Mouse (Mus musculus): ENCODE data around the gene Zdhhc20. TPM values are rescaled to one million over a fixed set of nuclear protein-coding genes. Genes with fewer than 3 reads are reported as not detected.

Gene Zdhhc20
- total RNA-seq, 2 experiments from 2014 or later = 3.5 to 4.3 TPM

GRCm38 (mm10) chr14:57827284-57827683 lies 62.8 kb downstream of the Zdhhc20 start:
- no peak for DNase-seq (ENCODE audit: low spot score)

- DNase-seq (ENCODE audit: low spot score) = peak; percentile 92
Observed at GRCm38 (mm10) chr14:57825788-57826751, 64.0 kb downstream of the Zdhhc20 start, which contains the start of the genes Ska3 and Mrpl57. Gene Ska3, minus strand, starts transcription at chr14:57826185. Gene Mrpl57, plus strand, starts transcription at chr14:57826234.

GRCm38 (mm10) chr14:57820839-57821238 lies 69.2 kb downstream of the Zdhhc20 start:
- DNase-seq (ENCODE audit: low spot score) = no peak

GRCm38 (mm10) chr14:57811844-57812243 lies 78.2 kb downstream of the Zdhhc20 start:
- DNase-seq (ENCODE audit: low spot score) = no peak

DNA sequence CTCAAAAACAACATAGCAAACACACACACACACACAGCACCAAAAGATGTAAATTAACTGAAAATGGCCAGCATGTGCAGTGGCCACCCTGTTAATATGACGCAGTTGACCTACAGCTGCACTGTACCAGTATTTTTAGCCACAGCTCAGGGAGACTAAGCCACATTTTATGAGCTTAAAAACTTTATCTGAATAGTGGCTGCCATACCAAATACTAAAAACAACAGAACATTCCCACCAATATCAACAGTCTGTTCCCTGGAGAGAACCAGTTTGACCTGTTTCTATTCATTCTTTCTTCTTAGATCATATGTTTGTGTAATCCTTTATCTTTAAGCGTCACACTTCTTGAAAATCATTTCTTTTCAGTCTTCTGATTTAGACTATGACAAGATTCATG lies 79.2 kb downstream of the Zdhhc20 start:
- no peak for DNase-seq (ENCODE audit: low spot score)

DNA sequence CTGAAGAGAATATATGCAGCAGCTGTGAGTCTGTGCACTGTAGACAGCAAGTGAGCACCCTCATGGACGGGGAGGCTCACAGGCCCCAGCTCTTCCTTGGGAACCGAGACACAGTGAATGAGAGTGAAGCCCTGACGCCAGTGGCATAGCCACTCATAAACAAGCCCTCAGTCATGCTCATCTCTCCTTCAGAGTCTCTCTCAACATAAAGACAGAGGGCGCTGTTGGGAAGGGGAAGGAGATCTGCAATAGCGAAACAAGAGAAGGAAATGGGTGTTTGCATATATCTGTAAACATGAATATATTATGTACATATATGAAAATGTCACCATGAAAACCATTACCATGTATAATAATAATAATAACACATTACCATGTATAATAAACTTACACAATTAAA lies 81.5 kb downstream of the Zdhhc20 start:
- peak; percentile 21 for DNase-seq (ENCODE audit: low spot score)

DNA sequence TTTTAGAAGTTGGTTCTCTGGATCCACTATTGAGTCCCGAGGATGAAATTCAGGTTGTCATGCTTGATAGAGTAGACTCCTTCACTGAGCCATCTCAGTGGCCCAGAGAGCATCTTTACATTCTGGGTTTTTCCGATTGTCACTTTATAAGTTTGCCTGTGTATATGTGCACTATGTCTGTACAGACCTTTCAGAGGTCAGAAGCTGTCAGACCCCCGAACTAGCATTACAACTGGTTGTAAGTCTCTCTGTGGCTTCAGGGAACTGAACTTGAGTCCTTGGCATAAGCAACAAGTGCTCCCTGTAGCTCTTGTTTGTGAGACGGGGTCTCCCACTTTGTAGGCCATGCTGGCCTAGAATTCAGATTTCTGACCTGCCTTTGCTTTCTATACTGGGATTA lies 86.3 kb downstream of the Zdhhc20 start:
- DNase-seq (ENCODE audit: low spot score) = no peak

GRCm38 (mm10) chr14:57797991-57798931 lies 91.8 kb downstream of the Zdhhc20 start, which contains the start of gene Sap18:
Gene Sap18, plus strand, starts transcription at chr14:57798180.
- DNase-seq (ENCODE audit: low spot score) = peak; percentile 98

- DNase-seq (ENCODE audit: low spot score) = peak; percentile 3
Observed at GRCm38 (mm10) chr14:57797551-57797950, 92.5 kb downstream of the Zdhhc20 start.

- no peak for DNase-seq (ENCODE audit: low spot score)
Observed at GRCm38 (mm10) chr14:57791171-57791570, 98.9 kb downstream of the Zdhhc20 start.

DNA sequence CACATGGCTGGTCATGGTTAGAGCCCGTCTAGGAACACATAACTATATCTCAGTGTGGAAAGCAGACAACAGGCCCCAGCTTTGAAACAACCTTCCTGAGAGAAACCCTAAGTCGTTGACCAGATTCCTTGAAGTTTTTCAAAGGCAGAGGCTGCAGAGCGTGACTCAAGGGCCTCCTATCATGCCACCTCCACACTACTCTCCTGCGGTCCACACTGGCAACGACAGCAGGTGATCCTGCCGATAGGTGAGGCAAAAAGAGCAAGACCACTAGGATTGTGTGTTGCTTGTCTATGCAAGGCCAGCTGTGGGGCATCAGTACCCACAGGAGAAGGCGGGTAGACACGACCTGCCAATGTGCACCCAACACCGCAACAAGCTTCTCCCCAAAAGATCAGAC lies 100.3 kb downstream of the Zdhhc20 start:
- DNase-seq (ENCODE audit: low spot score) = no peak

GRCm38 (mm10) chr14:57789311-57789710 lies 100.8 kb downstream of the Zdhhc20 start:
- no peak for DNase-seq (ENCODE audit: low spot score)

GRCm38 (mm10) chr14:57787406-57787805 lies 102.7 kb downstream of the Zdhhc20 start:
- DNase-seq (ENCODE audit: low spot score) = no peak

Small RNA genes lying within 50 kb of the gene (microRNA-seq; reads per million reads assigned to microRNA genes)
- gene Mir3077 = not detected

Other genes with a start within 250 kb of the Zdhhc20 start
- 10 to 100 TPM; 10.1 to 10.9 TPM for gene Xpo4, start 224.8 kb downstream of the Zdhhc20 start, total RNA-seq (2021)
- under 1 TPM; 0.96 to 1.00 TPM for gene Gm49361, start 144.2 kb downstream of the Zdhhc20 start, total RNA-seq (2021)
- gene Lats2, start 131.9 kb downstream of the Zdhhc20 start, total RNA-seq (2021) = 10 to 100 TPM; 18.4 to 18.9 TPM
- gene Sap18, start 92.1 kb downstream of the Zdhhc20 start, total RNA-seq (2021) = 10 to 100 TPM; 55.0 to 57.2 TPM
- not detected for gene Ska3, start 64.1 kb downstream of the Zdhhc20 start, total RNA-seq (2021)
- 10 to 100 TPM; 59.7 to 72.0 TPM for gene Mrpl57, start 64.0 kb downstream of the Zdhhc20 start, total RNA-seq (2021)
- gene Micu2, start 109.0 kb upstream of the Zdhhc20 start, total RNA-seq (2021) = 10 to 100 TPM; 37.1 to 43.6 TPM
- 1 to 10 TPM in 1 of 2 experiments, under 1 TPM in 1; 0.57 to 2.5 TPM for gene Fgf9, start 180.3 kb upstream of the Zdhhc20 start, total RNA-seq (2021)

Measured in gastrocnemius, adult 18-20 months (tissue).